Mouse (Mus musculus): ENCODE results near the gene Sptbn4.

Sptbn4 gene

GRCm38 (mm10) chr7:27458614-27459013 is 11.1 kb upstream of the Sptbn4 start:
- POLR2A ChIA-PET: interaction anchor here in 2 of 4 experiments (0.9 to 3.6 kb wide), 11 partner anchors 9 to 201 kb away, joined by 3 to 28 read pairs (median 5); partner anchors contain the start of genes Sertad1 (in 1 of the 2) and Sertad3 (in 1 of the 2)
- CTCF ChIA-PET: interaction anchor here in 1 of 4 experiments (1.3 kb wide), 1 partner anchor 16 kb away, joined by 4 read pairs; no protein-coding TSS in a partner anchor

- CTCF ChIA-PET: interaction anchor here in 3 of 4 experiments (0.6 to 1.4 kb wide), 3 partner anchors 19 to 1670 kb away, joined by 3 read pairs; no protein-coding TSS in a partner anchor
- POLR2A ChIA-PET: interaction anchor here in 3 of 4 experiments (0.6 to 1.6 kb wide), 5 partner anchors 10 to 49 kb away, joined by 3 to 7 read pairs (median 3); partner anchors contain the start of gene Sertad1 (in 1 of the 3)
These were observed 7.8 kb upstream of the Sptbn4 start for GRCm38 (mm10) chr7:27455273-27455672.

GRCm38 (mm10) chr7:27454461-27455121 is 7.1 kb upstream of the Sptbn4 start:
- POLR2A ChIA-PET: interaction anchor here in 3 of 4 experiments (0.6 to 1.6 kb wide), 6 partner anchors 15 to 357 kb away, joined by 3 to 7 read pairs (median 4); partner anchors contain the start of gene Sertad1 (in 1 of the 3)
- CTCF ChIA-PET: interaction anchor here (0.6 to 1.4 kb wide), 7 partner anchors 20 to 138 kb away, joined by 3 to 5 read pairs (median 3); no protein-coding TSS in a partner anchor

GRCm38 (mm10) chr7:27452206-27452770 is 4.8 kb upstream of the Sptbn4 start:
- ChIA-PET CTCF (interaction anchor here in 1 of 4 experiments (0.9 to 1.0 kb wide), 3 partner anchors 32 to 56 kb away, joined by 3 read pairs; partner anchors contain the start of gene Sertad1), POLR2A (interaction anchor here in 3 of 4 experiments (0.6 to 1.9 kb wide), 7 partner anchors 15 to 285 kb away, joined by 3 to 4 read pairs (median 4); partner anchors contain the start of genes Sertad1 (in 1 of the 3) and Sertad3 (in 1 of the 3))

GRCm38 (mm10) chr7:27451359-27451758 is 3.9 kb upstream of the Sptbn4 start:
- POLR2A ChIA-PET: interaction anchor here in 2 of 4 experiments (1.4 to 3.9 kb wide), 4 partner anchors 23 to 40 kb away, joined by 4 to 26 read pairs (median 4); partner anchors contain the start of gene Sertad1 (in 1 of the 2)

GRCm38 (mm10) chr7:27449256-27449862 is 1.9 kb upstream of the Sptbn4 start:
- ChIA-PET CTCF (interaction anchor here (0.6 to 3.2 kb wide), 30 partner anchors 8 to 1374 kb away, joined by 3 to 22 read pairs (median 4); partner anchors contain the start of gene Sertad1 (in 1 of the 4)), POLR2A (interaction anchor here (0.6 to 4.0 kb wide), 55 partner anchors 9 to 1329 kb away, joined by 3 to 30 read pairs (median 5); partner anchors contain the start of genes Sertad1 (in 3 of the 4), Sertad3 (in 2 of the 4), Akt2 (in 1 of the 4) and Coq8b (in 1 of the 4))

More at GRCm38 (mm10) chr7:27451359-27451758, 3.9 kb upstream of the Sptbn4 start:
- CTCF ChIA-PET: interaction anchor here in 2 of 4 experiments (0.9 to 1.0 kb wide), 2 partner anchors 31 to 32 kb away, joined by 3 to 7 read pairs; no protein-coding TSS in a partner anchor

- ChIA-PET CTCF (interaction anchor here (0.6 to 3.2 kb wide), 20 partner anchors 9 to 1352 kb away, joined by 3 to 22 read pairs (median 4); partner anchors contain the start of gene Sertad1 (in 1 of the 4)), POLR2A (interaction anchor here in 3 of 4 experiments (0.7 to 4.0 kb wide), 55 partner anchors 9 to 286 kb away, joined by 3 to 30 read pairs (median 5); partner anchors contain the start of genes Sertad1 (in 3 of the 3), Akt2 (in 2 of the 3), Sertad3 (in 2 of the 3) and Numbl (in 1 of the 3))
These were observed 1.1 kb upstream of the Sptbn4 start for GRCm38 (mm10) chr7:27448421-27449206.

GRCm38 (mm10) chr7:27446521-27447418 is 716 bp downstream of the Sptbn4 start:
- POLR2A ChIA-PET: interaction anchor here (0.5 to 4.0 kb wide), 23 partner anchors 10 to 1679 kb away, joined by 3 to 29 read pairs (median 4); partner anchors contain the start of genes Sertad1 (in 2 of the 4) and Sertad3 (in 1 of the 4)
- CTCF ChIA-PET: interaction anchor here in 3 of 4 experiments (0.5 to 3.2 kb wide), 11 partner anchors 9 to 86 kb away, joined by 3 to 15 read pairs (median 4); no protein-coding TSS in a partner anchor

- CTCF ChIA-PET: interaction anchor here in 3 of 4 experiments (0.5 to 1.5 kb wide), 16 partner anchors 9 to 116 kb away, joined by 3 to 8 read pairs (median 3); no protein-coding TSS in a partner anchor
- POLR2A ChIA-PET: interaction anchor here (0.5 to 2.6 kb wide), 24 partner anchors 10 to 1680 kb away, joined by 3 to 17 read pairs (median 4); partner anchors contain the start of genes Sertad1 (in 2 of the 4), BC024978 (in 1 of the 4) and Snrpa (in 1 of the 4)
These were observed 1.4 kb downstream of the Sptbn4 start for GRCm38 (mm10) chr7:27446051-27446450.

- POLR2A ChIA-PET: interaction anchor here in 3 of 4 experiments (0.9 to 1.9 kb wide), 8 partner anchors 8 to 68 kb away, joined by 3 to 7 read pairs (median 4); partner anchors contain the start of genes Blvrb (in 1 of the 3) and Sertad1 (in 1 of the 3)
These were observed 7.5 kb downstream of the Sptbn4 start for GRCm38 (mm10) chr7:27440014-27440413.

GRCm38 (mm10) chr7:27437544-27437943 is 9.9 kb downstream of the Sptbn4 start:
- ChIA-PET POLR2A (interaction anchor here (0.5 to 1.5 kb wide), 10 partner anchors 8 to 1017 kb away, joined by 3 to 5 read pairs (median 3); partner anchors contain the start of genes Blvrb (in 2 of the 4) and Sertad1 (in 2 of the 4)), CTCF (interaction anchor here (0.5 to 3.3 kb wide), 39 partner anchors 8 to 259 kb away, joined by 3 to 11 read pairs (median 3); partner anchors contain the start of genes Blvrb (in 3 of the 4), Sptbn4 (in 2 of the 4), Rab4b (in 1 of the 4) and Shkbp1 (in 1 of the 4))

More at GRCm38 (mm10) chr7:27440014-27440413, 7.5 kb downstream of the Sptbn4 start:
- CTCF ChIA-PET: interaction anchor here (0.5 to 3.3 kb wide), 48 partner anchors 9 to 1781 kb away, joined by 3 to 13 read pairs (median 4); partner anchors contain the start of genes Exosc5 (in 1 of the 4), Rab4b (in 1 of the 4) and Sertad3 (in 1 of the 4)

- POLR2A ChIA-PET: interaction anchor here in 3 of 4 experiments (0.6 to 2.5 kb wide), 56 partner anchors 8 to 251 kb away, joined by 3 to 19 read pairs (median 4); partner anchors contain the start of genes Blvrb (in 3 of the 3), Sertad1 (in 2 of the 3), Sertad3 (in 2 of the 3) and Sptbn4 (in 2 of the 3)
- CTCF ChIA-PET: interaction anchor here (0.6 to 2.3 kb wide), 32 partner anchors 8 to 746 kb away, joined by 3 to 19 read pairs (median 4); partner anchors contain the start of genes Dyrk1b (in 1 of the 4), Sertad1 (in 1 of the 4), Sertad3 (in 1 of the 4) and Shkbp1 (in 1 of the 4)
These were observed 13.7 kb downstream of the Sptbn4 start for GRCm38 (mm10) chr7:27433794-27434193.

- CTCF ChIA-PET: interaction anchor here (0.6 to 2.3 kb wide), 36 partner anchors 9 to 746 kb away, joined by 3 to 19 read pairs (median 4); partner anchors contain the start of genes Sertad1 (in 2 of the 4), Dyrk1b (in 1 of the 4), Sertad3 (in 1 of the 4) and Shkbp1 (in 1 of the 4)
These were observed 14.1 kb downstream of the Sptbn4 start for GRCm38 (mm10) chr7:27433349-27433748.

GRCm38 (mm10) chr7:27429135-27429534 is 18.4 kb downstream of the Sptbn4 start:
- POLR2A ChIA-PET: interaction anchor here in 3 of 4 experiments (0.6 to 2.0 kb wide), 10 partner anchors 8 to 112 kb away, joined by 3 to 7 read pairs (median 4); partner anchors contain the start of gene Sertad1 (in 1 of the 3)
- CTCF ChIA-PET: interaction anchor here in 3 of 4 experiments (0.6 to 2.9 kb wide), 12 partner anchors 9 to 232 kb away, joined by 3 to 19 read pairs (median 4); no protein-coding TSS in a partner anchor

More at GRCm38 (mm10) chr7:27433349-27433748, 14.1 kb downstream of the Sptbn4 start:
- POLR2A ChIA-PET: interaction anchor here (0.6 to 2.5 kb wide), 58 partner anchors 9 to 252 kb away, joined by 3 to 19 read pairs (median 4); partner anchors contain the start of genes Blvrb (in 3 of the 4), Sertad1 (in 2 of the 4), Sertad3 (in 2 of the 4) and Sptbn4 (in 2 of the 4)
